Mouse (Mus musculus): ENCODE measurements around the gene Dcaf4. TPM values are rescaled to one million over a fixed set of nuclear protein-coding genes. Genes with fewer than 3 reads are reported as not detected.

The Dcaf4 gene
- total and polyA plus RNA-seq, 2 experiments from 2014 or later: 40.8 to 48.7 TPM

DNA sequence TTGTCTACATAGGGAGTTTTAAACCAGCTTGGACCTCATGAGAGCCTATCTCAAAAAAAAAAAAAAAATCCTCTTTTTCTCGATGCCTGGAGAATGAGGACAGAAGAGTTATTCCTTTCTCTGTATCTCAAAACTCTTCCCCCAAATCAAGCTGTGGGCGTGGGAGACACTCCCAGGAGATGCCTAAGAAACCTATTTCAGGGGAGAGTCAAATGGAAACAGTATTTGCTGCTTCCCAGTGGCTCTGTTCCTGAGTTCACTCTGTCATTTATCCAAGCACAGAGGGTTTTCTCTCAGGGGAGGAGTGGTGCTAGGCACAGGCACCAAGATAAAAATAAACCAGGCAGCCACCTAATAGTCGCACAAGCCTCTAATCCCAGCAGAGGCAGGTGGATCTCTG is 27.5 kb upstream of the Dcaf4 start:
- no peak for TF ChIP-seq CTCF (IDR thresholded peaks at IDR 0.05)
- WGBS: 79% methylated on average over 3 of the region's 3 CpGs
- ATAC-seq (ENCODE audit: low FRiP score): no peak

DNA sequence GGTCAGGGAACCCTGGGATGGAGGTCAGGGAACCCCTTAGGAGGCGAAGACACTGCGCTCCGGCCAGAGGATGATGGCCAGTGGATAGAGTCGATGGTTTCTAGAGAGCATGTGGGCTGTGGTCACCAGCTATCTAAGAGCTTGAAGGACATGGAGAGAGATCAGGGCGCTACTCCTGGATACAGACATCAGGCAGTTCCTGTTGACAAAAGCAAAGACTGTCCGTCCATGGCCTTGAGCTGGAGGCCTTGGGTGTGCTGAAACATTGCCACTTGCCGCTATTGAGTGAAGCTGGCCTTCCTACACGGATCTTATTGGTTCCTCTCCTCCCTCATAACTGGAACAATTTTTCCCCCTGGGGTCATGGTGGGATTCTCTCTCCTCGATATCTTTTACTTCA is 26.1 kb upstream of the Dcaf4 start:
- H3K9ac ChIP-seq (replicated peaks; ENCODE audit: low read length, poor library complexity, severe bottlenecking): no peak overlapping the region
- no peaks in the 10 kb centered on the region for H3K4me1 ChIP-seq (ENCODE audit: insufficient read depth, low read length)
- H3K9me3 ChIP-seq (ENCODE audit: low read length): no peaks in the 10 kb centered on the region
- no peak overlapping the region for H3K27ac ChIP-seq (ENCODE audit: low read depth, low read length)
- TF ChIP-seq CTCF (IDR thresholded peaks at IDR 0.05): no peak
- no peaks in the 10 kb centered on the region for H3K27me3 ChIP-seq (ENCODE audit: insufficient read depth, low read length)
- H3K4me2 ChIP-seq (ENCODE audit: low read depth, low read length, poor library complexity, severe bottlenecking): no peak overlapping the region
- 87% methylated on average over 9 of the region's 9 CpGs for WGBS
- ATAC-seq (ENCODE audit: low FRiP score): no peak
- no peaks in the 10 kb centered on the region for H3K36me3 ChIP-seq (ENCODE audit: insufficient read depth, low read length)
- DNase-seq (ENCODE audit: low spot score): no peak
- no peak overlapping the region for H3K4me3 ChIP-seq (ENCODE audit: low read depth, low read length)

More for the DNA sequence above, 27.5 kb upstream of the Dcaf4 start:
- H3K9me3 ChIP-seq (ENCODE audit: low read length): no peaks in the 10 kb centered on the region
- no peaks in the 10 kb centered on the region for H3K27me3 ChIP-seq (ENCODE audit: insufficient read depth, low read length)
- H3K27ac ChIP-seq (ENCODE audit: low read depth, low read length): no peak overlapping the region
- no peaks in the 10 kb centered on the region for H3K36me3 ChIP-seq (ENCODE audit: insufficient read depth, low read length)
- DNase-seq (ENCODE audit: low spot score): no peak
- H3K4me3 ChIP-seq (ENCODE audit: low read depth, low read length): no peak overlapping the region
- H3K4me2 ChIP-seq (ENCODE audit: low read depth, low read length, poor library complexity, severe bottlenecking): no peak overlapping the region
- H3K9ac ChIP-seq (replicated peaks; ENCODE audit: low read length, poor library complexity, severe bottlenecking): no peak overlapping the region
- H3K4me1 ChIP-seq (ENCODE audit: insufficient read depth, low read length): 0 out of 2 replicates have a peak, but pooled peaks cover 5% of the 10 kb centered on the region

DNA sequence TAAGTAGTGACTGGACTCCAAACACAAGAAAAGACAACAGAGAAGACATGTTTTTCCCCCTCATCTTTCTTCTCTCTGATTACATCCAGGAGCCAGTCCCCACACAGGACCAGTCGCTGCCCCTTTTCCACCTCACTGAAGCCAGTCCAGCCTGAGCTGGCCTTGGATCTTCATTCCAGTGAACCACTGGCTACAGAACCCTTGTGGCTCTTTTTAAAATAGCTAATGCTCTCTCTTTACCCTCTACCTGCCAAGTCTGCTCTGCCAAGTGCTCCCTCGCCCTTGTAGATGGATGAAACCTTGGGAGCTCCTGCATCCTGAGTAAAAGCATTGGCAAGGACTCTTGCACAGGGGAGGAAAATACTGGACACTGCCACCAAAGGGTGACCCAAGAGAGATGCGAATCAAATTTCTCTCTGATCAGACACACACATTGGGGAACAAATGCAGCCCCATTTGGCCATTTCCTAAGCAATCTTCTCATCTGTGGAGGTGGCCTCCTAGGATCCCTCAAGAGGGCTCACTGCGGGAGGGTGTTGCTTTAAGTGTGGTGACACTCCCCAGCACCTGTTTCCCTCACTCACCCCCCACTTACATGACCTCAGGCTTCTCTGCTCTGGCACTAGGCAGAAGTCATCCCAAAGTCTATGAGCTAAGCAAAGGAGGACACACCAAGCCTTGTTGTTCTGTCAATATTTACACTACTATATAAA is 24.9 kb upstream of the Dcaf4 start:
- TF ChIP-seq CTCF (IDR thresholded peaks at IDR 0.05): no peak
- no peaks in the 10 kb centered on the region for H3K36me3 ChIP-seq (ENCODE audit: insufficient read depth, low read length)
- no peaks in the 10 kb centered on the region for H3K27me3 ChIP-seq (ENCODE audit: insufficient read depth, low read length)
- H3K4me1 ChIP-seq (ENCODE audit: insufficient read depth, low read length): no peaks in the 10 kb centered on the region
- no peak overlapping the region for H3K4me3 ChIP-seq (ENCODE audit: low read depth, low read length)
- no peaks in the 10 kb centered on the region for H3K9me3 ChIP-seq (ENCODE audit: low read length)
- H3K27ac ChIP-seq (ENCODE audit: low read depth, low read length): no peak overlapping the region
- no peak overlapping the region for H3K4me2 ChIP-seq (ENCODE audit: low read depth, low read length, poor library complexity, severe bottlenecking)
- H3K9ac ChIP-seq (replicated peaks; ENCODE audit: low read length, poor library complexity, severe bottlenecking): no peak overlapping the region
- 83% methylated on average over 4 of the region's 4 CpGs for WGBS
- no peak for ATAC-seq (ENCODE audit: low FRiP score)
- no peak for DNase-seq (ENCODE audit: low spot score)

DNA sequence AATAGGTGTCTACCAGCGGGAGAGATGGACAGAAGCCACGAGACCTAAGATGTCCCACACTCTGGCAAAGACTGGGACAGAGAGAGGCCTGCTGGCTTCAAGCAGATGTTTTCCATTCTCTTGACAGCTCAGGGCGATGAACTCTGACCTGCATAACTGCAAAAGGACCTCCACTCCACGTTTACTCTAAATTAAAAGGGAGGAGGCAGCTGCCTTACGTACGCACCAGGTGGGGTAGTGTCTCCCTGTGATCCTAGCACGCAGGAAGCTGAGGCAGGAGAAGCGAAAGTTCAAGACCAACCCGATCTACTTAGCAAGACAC is 24.3 kb upstream of the Dcaf4 start:
- DNase-seq (ENCODE audit: low spot score): no peak
- no peak overlapping the region for H3K9ac ChIP-seq (replicated peaks; ENCODE audit: low read length, poor library complexity, severe bottlenecking)
- WGBS: 75% methylated on average over 9 of the region's 9 CpGs
- no peak for ATAC-seq (ENCODE audit: low FRiP score)
- H3K27me3 ChIP-seq (ENCODE audit: insufficient read depth, low read length): no peaks in the 10 kb centered on the region
- H3K9me3 ChIP-seq (ENCODE audit: low read length): no peaks in the 10 kb centered on the region
- TF ChIP-seq CTCF (IDR thresholded peaks at IDR 0.05): no peak
- H3K36me3 ChIP-seq (ENCODE audit: insufficient read depth, low read length): no peaks in the 10 kb centered on the region
- H3K4me2 ChIP-seq (ENCODE audit: low read depth, low read length, poor library complexity, severe bottlenecking): no peak overlapping the region
- no peak overlapping the region for H3K4me3 ChIP-seq (ENCODE audit: low read depth, low read length)
- H3K27ac ChIP-seq (ENCODE audit: low read depth, low read length): no peak overlapping the region
- no peaks in the 10 kb centered on the region for H3K4me1 ChIP-seq (ENCODE audit: insufficient read depth, low read length)

DNA sequence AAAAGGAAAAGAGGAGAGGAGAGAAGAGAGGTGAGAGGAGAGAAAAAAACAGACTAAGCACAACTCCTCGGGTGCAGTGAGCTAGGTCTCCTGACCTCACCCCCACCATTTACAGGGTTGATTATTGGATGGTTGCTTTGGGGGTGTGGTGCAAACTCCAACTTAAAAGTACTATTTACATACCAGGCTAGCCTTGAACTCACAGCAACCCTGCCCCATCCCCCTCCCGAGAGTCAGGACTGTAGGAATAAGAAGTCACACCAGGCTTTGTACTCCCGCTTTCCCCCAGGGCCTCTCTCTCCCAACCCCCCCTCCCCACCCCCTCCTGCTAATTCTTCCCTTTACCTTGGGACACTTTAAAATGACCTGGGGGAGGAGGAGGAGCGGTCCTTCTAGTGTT is 23.9 kb upstream of the Dcaf4 start:
- 80% methylated on average over 4 of the region's 4 CpGs for WGBS
- Histone ChIP-seq H3K9me3 (ENCODE audit: low read length) (no peaks in the 10 kb centered on the region), H3K36me3 (ENCODE audit: insufficient read depth, low read length) (no peaks in the 10 kb centered on the region), H3K4me1 (ENCODE audit: insufficient read depth, low read length) (no peaks in the 10 kb centered on the region), H3K27ac (ENCODE audit: low read depth, low read length) (no peak overlapping the region), H3K27me3 (ENCODE audit: insufficient read depth, low read length) (no peaks in the 10 kb centered on the region), H3K4me2 (ENCODE audit: low read depth, low read length, poor library complexity, severe bottlenecking) (no peak overlapping the region), H3K4me3 (ENCODE audit: low read depth, low read length) (no peak overlapping the region), H3K9ac (replicated peaks; ENCODE audit: low read length, poor library complexity, severe bottlenecking) (no peak overlapping the region)
- TF ChIP-seq CTCF (IDR thresholded peaks at IDR 0.05): no peak
- DNase-seq (ENCODE audit: low spot score) (no peak), ATAC-seq (ENCODE audit: low FRiP score) (no peak)

DNA sequence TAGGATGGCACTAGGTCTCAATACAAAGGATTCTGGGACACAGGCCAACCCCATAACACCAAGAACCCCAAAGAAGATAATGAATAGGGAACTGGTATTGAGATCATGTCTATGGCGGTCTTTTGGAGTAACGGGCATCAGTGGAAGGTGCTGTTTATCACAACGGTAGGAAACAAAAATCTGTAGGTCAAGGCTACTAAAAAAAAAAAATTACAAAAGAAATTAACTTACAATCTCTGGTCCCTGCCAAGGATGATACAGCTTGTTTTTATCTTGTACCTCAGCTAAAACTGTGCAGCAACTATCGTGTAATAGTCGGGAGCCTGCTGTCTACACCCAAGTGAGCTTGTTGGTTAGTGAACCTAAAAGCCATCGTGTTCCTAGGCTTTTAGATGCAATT is 23.5 kb upstream of the Dcaf4 start:
- no peak overlapping the region for H3K27ac ChIP-seq (ENCODE audit: low read depth, low read length)
- no peak for ATAC-seq (ENCODE audit: low FRiP score)

More for the DNA sequence above, 23.5 kb upstream of the Dcaf4 start:
- no peak overlapping the region for H3K4me3 ChIP-seq (ENCODE audit: low read depth, low read length)
- no peak overlapping the region for H3K4me2 ChIP-seq (ENCODE audit: low read depth, low read length, poor library complexity, severe bottlenecking)
- H3K9me3 ChIP-seq (ENCODE audit: low read length): no peaks in the 10 kb centered on the region
- no peak for TF ChIP-seq CTCF (IDR thresholded peaks at IDR 0.05)
- 84% methylated on average over 6 of the region's 6 CpGs for WGBS
- no peaks in the 10 kb centered on the region for H3K27me3 ChIP-seq (ENCODE audit: insufficient read depth, low read length)
- no peak for DNase-seq (ENCODE audit: low spot score)
- no peaks in the 10 kb centered on the region for H3K4me1 ChIP-seq (ENCODE audit: insufficient read depth, low read length)
- H3K36me3 ChIP-seq (ENCODE audit: insufficient read depth, low read length): no peaks in the 10 kb centered on the region
- H3K9ac ChIP-seq (replicated peaks; ENCODE audit: low read length, poor library complexity, severe bottlenecking): no peak overlapping the region
